Mouse (Mus musculus): Measurements from ENCODE around the gene Srp14.

Srp14 gene

DNA sequence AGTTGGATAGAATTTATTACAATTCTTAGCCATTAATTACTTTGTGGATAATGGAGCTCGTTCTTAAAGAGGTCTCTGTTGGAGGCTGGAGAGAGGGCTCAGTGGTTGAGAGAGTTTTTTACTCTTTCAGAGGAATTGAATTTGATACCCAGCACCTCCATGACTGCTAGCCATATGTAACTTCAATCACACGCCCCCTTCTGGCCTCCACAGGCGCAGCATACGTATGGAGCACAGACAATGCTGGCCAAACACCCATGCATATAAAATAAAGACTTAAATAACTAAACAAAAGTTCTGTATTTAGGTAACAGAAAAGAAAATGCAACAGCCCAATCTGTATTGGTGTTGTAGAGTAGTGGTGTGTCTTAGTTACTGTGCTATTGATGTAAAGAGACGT is 47.9 kb downstream of the Srp14 start:
- peak; percentile 44 for DNase-seq

DNA sequence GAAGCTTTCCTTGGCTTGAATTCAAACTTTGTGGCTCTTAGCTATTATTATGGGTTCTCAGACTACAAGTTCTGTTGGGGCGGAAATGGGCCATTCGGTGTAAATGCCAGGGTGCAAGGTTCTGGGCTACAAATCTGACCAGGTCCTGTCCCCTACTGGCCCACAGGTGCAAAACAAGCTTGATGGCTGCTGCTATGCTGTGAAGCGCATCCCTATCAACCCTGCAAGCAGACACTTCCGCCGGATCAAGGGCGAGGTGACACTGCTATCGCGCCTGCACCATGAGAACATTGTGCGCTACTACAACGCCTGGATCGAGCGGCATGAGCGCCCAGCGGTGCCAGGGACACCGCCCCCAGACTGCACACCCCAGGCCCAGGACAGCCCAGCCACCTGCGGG is 48.9 kb downstream of the Srp14 start:
- no peak for DNase-seq

DNA sequence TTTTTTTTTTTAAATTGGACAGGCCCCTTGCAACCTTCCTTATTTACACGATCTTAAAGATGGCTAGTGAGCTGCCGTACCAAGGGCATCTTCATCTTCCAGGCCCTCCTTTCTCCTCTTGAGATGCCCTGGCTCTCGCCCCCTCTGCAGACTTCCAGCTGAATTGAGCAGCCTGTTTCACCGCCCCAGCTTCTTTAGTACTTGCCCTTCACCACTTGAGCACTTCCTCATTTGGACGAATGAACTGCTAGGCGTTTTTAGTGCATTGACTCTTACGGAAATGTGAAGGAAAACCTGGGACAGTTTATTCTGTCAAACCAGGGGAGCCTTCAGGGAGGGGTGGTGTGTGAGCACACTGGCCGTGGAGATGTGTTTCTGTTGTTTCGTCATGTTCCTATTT is 50.2 kb downstream of the Srp14 start:
- DNase-seq, result no peak

DNA sequence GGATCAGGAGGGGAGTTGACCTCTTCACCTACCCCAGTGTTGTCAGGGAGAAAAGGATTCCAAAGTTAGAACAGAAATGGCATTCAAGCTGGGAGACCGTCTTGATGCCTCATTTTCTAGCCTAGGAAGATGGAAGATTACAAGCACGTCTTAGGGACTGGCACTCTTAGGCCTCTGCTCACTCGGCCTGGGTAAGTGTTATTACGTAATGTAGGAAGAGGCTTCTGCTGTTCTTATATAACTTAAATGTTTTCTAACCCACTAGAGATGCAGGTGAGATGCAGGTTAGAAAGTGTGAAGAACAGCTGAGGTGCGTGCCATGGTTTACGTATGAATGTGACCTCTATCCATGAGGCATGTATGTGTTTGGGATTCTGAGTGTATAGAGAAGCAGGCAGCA is 51.2 kb downstream of the Srp14 start:
- DNase-seq, result no peak
